Mouse (Mus musculus) gastrocnemius, postnatal 14 days (tissue): ENCODE measurements around the gene Aldh6a1. TPM values are rescaled to one million over a fixed set of nuclear protein-coding genes. Genes with fewer than 3 reads are reported as not detected.

Experiments
- DNase-seq: peaks from one replicate; pipeline ENCODE4 v3.0.0; 2021; ENCODE audit warnings: mixed read lengths
- intact Hi-C: fragments of 180-260 bp; cut with DNase I; formaldehyde crosslinking; loops from one replicate; pipeline ENCODE4 v1.15.1; 2025; ENCODE audit warnings: low total_unique reads
- long read RNA-seq, 2 experiments: library from polyadenylated mRNA; stranded (forward); transcript quantifications; one replicate each; pipeline ENCODE4 v2.0.0; 2021
- total RNA-seq, 2 experiments: library from RNA; stranded (reverse); gene quantifications; 2 replicates each; pipeline ENCODE4 v1.2.3; 2021

Aldh6a1 gene
- total RNA-seq: 10 to 100 TPM; 43.2 to 55.1 TPM
- long read RNA-seq, experiment 1, transcript Aldh6a1-201 (12 exons, 3,399 nt): major isoform, 64 of 74 reads
- long read RNA-seq, experiment 1, partial matches to known transcripts: 3 of 74 reads
- long read RNA-seq, experiment 1, other reads (novel, unspliced or antisense): 7 of 74 reads
- long read RNA-seq, experiment 2, transcript Aldh6a1-201 (12 exons, 3,399 nt): major isoform, 124 of 136 reads
- long read RNA-seq, experiment 2, partial matches to known transcripts: 2 of 136 reads
- long read RNA-seq, experiment 2, other reads (novel, unspliced or antisense): 10 of 136 reads

GRCm38 (mm10) chr12:84450718-84451646 lies at the start of gene Aldh6a1, which contains the start of gene Lin52:
Aldh6a1 (minus strand) TSS chr12:84451004.
Lin52 (plus strand) TSS chr12:84451422.
- DNase-seq: peak; percentile 96
- intact Hi-C loops: no loop called here

- intact Hi-C loops: no loop called here
- no peak for DNase-seq
Observed at GRCm38 (mm10) chr12:84496795-84497194, 46.0 kb upstream of the Aldh6a1 start.

GRCm38 (mm10) chr12:84487324-84488056 lies 36.7 kb upstream of the Aldh6a1 start:
- intact Hi-C loops: no loop called here
- peak; percentile 32 for DNase-seq

GRCm38 (mm10) chr12:84482778-84483585 lies 32.2 kb upstream of the Aldh6a1 start:
- DNase-seq: no peak
- intact Hi-C loops: no loop called here

- no peak for DNase-seq
- intact Hi-C loops: no loop called here
Observed at GRCm38 (mm10) chr12:84481251-84481650, 30.4 kb upstream of the Aldh6a1 start.

- DNase-seq: no peak
- intact Hi-C loops: no loop called here
Observed at GRCm38 (mm10) chr12:84478937-84479336, 28.1 kb upstream of the Aldh6a1 start.

DNA sequence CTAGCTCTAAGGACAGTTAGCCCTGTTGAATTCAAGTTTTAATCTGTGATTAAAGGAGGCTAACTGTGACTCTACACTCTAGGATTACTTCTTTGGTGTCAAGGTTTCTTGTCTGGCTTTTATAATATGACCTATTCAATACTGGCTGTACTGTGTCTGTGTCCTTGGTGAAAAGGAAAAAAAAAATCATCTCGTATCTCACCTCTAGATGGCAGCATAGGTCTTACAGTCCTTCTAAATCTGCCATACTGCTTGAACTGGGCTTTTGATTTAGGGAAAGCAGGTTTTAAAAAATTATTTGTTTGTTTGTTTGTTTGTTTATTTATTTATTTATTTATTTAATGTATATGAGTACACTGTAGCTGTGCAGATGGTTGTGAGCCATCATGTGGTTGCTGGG lies 17.9 kb upstream of the Aldh6a1 start:
- no peak for DNase-seq
- intact Hi-C loops: loop anchor here (2.0 kb wide), 1 partner anchor 120 kb away; no protein-coding TSS in a partner anchor

- no peak for DNase-seq
- intact Hi-C loops: no loop called here
Observed at GRCm38 (mm10) chr12:84462856-84463255, 12.1 kb upstream of the Aldh6a1 start.

DNA sequence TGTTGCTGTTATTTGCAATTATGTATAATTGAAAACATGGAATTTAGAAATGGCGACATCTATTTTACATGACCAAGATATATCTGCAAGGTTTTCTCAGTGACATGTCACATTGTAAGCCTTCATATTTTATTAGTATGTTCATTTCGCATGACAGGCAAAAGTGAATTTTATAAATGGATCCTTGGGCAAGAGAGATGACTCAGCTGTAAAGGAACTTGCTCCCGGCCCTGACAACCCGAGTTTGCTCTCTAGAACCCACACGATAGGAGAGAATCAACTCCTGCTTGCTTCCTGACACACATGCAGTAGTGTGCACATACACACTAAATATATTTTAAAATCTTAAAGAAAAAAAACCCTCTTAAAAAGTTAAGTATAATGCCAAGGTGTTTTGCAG lies 10.6 kb upstream of the Aldh6a1 start:
- intact Hi-C loops: no loop called here
- no peak for DNase-seq

- intact Hi-C loops: no loop called here
- DNase-seq: no peak
Observed at GRCm38 (mm10) chr12:84459845-84460244, 9.0 kb upstream of the Aldh6a1 start.

GRCm38 (mm10) chr12:84456911-84457310 lies 6.1 kb upstream of the Aldh6a1 start:
- intact Hi-C loops: no loop called here
- no peak for DNase-seq

DNA sequence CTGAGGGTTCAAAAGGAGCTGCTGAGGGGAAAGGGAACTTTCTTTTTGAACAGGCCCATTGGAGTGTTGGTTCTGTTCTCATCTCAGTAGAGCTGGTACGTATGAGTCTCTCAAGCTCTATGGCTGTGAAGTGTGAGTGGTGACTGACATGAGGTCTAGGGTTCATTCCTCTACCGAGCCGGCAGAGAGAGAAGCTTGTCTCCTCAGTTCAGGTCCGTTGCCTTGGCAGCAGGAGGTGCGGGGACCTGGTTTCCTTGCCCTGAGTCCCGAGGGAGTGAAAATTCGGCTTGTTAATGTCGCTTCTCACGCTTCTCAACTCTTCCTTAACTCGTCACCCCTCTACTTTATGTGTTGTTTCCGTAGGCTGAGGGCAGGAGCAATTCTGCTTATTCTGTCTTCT lies 997 bp upstream of the Aldh6a1 start:
- DNase-seq: no peak
- intact Hi-C loops: no loop called here

GRCm38 (mm10) chr12:84450351-84450717 lies 470 bp downstream of the Aldh6a1 start:
- DNase-seq: peak; percentile 6
- intact Hi-C loops: no loop called here

DNA sequence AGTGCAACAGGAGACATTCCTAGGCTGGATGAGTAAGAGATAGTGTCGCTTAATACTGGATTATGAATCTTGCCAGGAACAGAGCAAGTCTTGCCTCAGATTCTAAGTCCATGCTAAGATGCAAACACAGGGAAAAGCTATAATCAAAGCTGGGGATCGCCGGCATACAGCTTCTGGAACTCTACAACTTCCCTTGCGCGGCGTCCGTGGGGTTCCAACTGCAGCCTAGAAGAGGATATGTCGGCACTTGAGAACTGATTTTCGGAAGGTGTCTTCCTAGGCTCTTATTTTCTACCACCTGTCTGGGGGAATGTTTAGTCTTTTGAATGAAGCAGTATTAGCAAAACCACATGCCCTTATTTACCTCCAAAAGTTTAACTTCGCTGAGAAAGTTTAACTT lies 917 bp downstream of the Aldh6a1 start:
- intact Hi-C loops: no loop called here
- no peak for DNase-seq

GRCm38 (mm10) chr12:84448181-84448580 lies 2.6 kb downstream of the Aldh6a1 start:
- no peak for DNase-seq
- intact Hi-C loops: no loop called here

- no peak for DNase-seq
Observed at GRCm38 (mm10) chr12:84447386-84447785, 3.4 kb downstream of the Aldh6a1 start.

DNA sequence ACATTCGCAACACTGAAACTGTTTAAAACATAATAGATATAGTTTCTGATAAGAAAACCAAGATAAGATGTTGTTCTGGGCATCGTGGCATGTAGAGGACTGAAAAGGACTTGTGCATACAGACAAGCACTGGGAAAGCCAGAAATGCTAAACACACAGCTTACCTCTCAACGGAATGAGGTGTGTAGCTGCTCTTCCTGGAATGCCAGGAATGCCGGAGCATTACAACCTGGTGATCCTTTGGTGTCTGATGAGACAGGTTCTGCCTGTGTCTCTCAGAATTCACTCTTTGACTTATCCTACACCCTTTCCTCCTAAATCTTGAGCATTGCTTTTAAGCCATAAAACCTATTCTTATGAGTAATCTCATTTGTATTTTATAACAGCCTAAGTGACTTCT lies 8.3 kb downstream of the Aldh6a1 start:
- intact Hi-C loops: no loop called here
- DNase-seq: no peak

More at GRCm38 (mm10) chr12:84447386-84447785, 3.4 kb downstream of the Aldh6a1 start:
- intact Hi-C loops: no loop called here

- intact Hi-C loops: no loop called here
- DNase-seq: no peak
Observed at GRCm38 (mm10) chr12:84438697-84439096, 12.1 kb downstream of the Aldh6a1 start.

- no peak for DNase-seq
- intact Hi-C loops: no loop called here
Observed at GRCm38 (mm10) chr12:84429825-84430224, 21.0 kb downstream of the Aldh6a1 start.
